Mouse (Mus musculus): ENCODE data around the gene Samd4.

Samd4 gene

DNA sequence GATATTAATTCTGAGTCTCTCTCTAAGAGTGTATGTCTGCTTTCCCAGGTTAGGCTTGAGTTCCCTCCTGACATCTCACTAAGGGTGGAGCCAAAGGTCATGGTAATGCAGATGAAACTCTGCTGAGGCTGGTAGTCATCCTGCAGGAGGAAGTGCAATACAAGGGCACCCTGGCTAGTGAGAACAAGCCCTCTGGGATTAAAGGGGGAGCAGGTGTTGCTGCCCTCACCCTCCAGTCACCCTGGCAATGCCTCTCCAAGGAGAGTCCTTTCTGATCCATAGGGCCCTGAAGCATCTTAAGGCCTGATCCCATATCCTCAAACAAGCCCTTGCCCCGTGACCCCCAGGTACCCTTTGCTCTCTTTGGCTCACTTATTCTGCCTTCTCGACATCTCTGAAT lies 72.5 kb downstream of the Samd4 start:
- in situ Hi-C loops (cut with MboI), result no loop called here

- in situ Hi-C loops (cut with MboI), result no loop called here
Observed at GRCm38 (mm10) chr14:46955574-46956043, 73.0 kb downstream of the Samd4 start.

- in situ Hi-C loops (cut with MboI), result no loop called here
Observed at GRCm38 (mm10) chr14:46956121-46956520, 73.5 kb downstream of the Samd4 start.

GRCm38 (mm10) chr14:46959166-46959721 lies 76.6 kb downstream of the Samd4 start:
- in situ Hi-C loops (cut with MboI), result no loop called here

DNA sequence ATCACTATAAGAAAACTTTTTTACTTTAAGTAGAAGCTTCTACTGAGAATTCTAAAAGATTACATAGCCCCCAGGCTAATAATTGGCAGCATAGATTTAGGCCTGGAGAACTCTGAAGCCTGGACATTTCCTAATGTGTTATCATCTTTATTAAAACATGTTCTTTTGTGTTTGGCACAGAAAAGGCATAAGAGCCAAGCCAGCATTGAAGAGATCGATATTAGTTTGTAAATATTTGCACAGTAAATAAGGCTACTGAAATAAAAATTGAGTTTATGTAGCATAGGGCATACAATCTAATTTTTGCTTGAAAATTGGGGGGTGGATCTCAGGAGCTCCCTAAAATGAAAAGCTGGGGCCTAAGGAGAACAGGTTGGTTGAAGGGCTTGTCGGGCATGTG lies 77.2 kb downstream of the Samd4 start:
- in situ Hi-C loops (cut with MboI), result no loop called here

- in situ Hi-C loops (cut with MboI), result no loop called here
Observed at GRCm38 (mm10) chr14:46962832-46963231, 80.2 kb downstream of the Samd4 start.

DNA sequence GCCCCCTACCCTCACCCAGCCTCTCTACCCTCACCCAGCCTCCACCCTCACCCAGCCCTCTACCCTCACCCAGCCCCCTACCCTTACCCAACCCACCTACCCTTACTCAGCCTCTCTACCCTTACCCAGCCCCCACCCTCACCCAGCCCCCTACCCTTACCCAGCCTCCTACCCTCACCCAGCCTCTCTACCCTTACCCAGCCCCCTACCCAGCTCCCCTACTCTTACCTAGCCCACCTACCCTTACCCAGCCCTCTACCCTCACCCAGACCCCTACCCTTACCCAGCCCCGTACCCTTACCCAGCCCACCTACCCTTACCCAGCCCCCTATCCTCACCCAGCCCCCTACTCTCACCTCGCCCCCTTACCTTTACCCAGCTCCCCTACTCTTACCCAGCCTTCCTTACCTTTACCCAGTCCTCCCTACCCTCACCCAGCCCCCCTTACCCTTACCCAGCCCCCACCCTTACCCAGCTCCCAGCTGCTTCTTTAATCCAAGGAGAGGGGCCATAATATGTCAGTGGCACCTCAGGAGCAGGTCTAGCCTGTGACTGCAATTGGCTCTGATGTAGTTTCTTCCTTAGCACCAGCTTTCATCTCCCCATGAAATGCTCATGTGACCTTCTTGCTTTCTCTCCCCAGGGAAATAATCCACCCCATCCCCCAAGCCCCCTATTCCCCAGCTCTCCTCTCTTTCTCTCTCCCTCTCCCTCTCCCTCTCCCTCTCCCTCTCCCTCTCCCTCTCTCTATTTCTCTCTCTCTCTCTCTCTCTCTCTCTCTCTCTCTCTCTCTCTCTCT lies 81.6 kb downstream of the Samd4 start:
- in situ Hi-C loops (cut with MboI), result no loop called here

- in situ Hi-C loops (cut with MboI), result no loop called here
Observed at GRCm38 (mm10) chr14:46966206-46966605, 83.6 kb downstream of the Samd4 start.

- in situ Hi-C loops (cut with MboI), result no loop called here
Observed at GRCm38 (mm10) chr14:46968046-46968445, 85.4 kb downstream of the Samd4 start.

GRCm38 (mm10) chr14:46970673-46971072 lies 88.0 kb downstream of the Samd4 start:
- in situ Hi-C loops (cut with MboI), result no loop called here

GRCm38 (mm10) chr14:46971802-46972201 lies 89.1 kb downstream of the Samd4 start:
- in situ Hi-C loops (cut with MboI), result no loop called here

DNA sequence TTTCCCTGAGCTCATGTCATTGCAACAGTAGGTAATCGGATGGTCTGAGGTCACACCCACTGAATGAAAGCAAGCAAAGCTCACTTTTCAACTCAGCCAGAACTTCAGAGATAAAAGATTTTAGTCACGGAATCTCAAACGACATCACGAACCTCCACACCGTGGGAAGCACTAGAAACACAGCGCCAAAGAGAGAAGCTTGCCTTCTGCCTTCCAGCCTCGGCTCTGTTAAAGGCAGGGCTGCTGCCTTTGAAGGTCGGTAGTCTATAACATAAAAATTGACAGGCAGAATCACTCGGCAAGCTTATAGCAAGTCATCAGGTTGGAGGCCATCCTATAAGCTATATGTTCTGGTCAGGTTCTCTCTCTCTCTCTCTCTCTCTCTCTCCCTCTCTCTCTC lies 92.2 kb downstream of the Samd4 start:
- in situ Hi-C loops (cut with MboI), result no loop called here

DNA sequence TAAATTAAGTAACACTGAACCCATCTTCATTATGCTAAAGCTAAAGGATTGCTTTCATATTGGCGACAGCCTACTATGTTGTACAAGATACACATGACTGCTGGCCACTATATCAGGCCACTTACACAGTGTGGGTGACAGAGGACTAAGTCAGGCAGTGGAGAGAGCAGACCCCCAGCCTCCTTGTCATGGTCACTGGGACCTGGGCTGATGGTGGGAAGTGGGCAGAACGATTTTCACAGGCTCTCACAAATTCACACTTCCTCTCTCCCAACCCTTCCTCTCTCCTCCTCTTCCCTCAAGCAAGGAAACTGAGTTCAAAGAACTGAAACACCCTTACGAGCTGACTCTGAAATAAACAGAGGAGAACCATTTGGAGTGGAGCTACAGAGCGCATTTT lies 93.3 kb downstream of the Samd4 start:
- in situ Hi-C loops (cut with MboI), result no loop called here

DNA sequence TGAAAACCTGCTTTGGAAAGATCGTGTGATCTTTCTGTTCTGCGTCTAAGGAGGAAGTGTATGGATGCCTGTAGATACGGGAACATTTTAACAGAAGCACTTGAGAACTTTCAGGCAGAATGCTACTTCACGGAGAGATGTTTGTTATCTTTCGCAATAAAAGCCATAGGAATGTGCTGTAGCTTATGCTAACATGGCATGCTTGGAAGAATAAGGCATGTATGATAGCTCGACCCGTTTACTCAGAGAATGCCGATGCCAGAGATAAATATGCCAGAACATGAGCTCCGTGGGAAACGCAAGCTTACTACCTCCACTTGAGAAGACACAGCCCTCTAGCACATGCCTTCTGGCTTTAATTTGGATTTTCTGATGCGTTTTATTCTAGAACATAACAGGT lies 94.1 kb downstream of the Samd4 start:
- in situ Hi-C loops (cut with MboI), result no loop called here

- in situ Hi-C loops (cut with MboI), result no loop called here
Observed at GRCm38 (mm10) chr14:46977660-46978059, 95.0 kb downstream of the Samd4 start.

DNA sequence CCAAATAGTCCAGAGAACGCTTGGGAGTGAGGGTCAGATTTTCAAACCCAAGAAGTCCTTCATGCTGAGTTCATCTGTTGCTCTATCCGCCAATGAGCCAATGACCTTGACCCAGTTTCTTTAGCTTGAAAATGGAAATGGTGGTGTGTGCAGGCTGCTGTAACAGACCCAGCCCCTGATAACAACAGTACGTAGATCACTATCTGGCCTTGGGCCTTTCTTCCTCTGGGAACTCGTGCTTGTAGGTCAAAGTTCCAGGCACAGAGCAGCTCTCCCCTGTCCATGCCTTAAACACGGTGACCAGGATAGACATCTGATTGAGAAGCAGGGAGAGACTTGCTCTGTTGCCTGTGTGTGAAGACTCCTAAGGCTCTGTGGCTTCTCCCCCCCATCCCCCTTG lies 96.5 kb downstream of the Samd4 start:
- in situ Hi-C loops (cut with MboI), result no loop called here

- in situ Hi-C loops (cut with MboI), result no loop called here
Observed at GRCm38 (mm10) chr14:46980736-46981438, 98.2 kb downstream of the Samd4 start.

GRCm38 (mm10) chr14:46982106-46982505 lies 99.5 kb downstream of the Samd4 start:
- in situ Hi-C loops (cut with MboI), result no loop called here

- in situ Hi-C loops (cut with MboI), result no loop called here
Observed at GRCm38 (mm10) chr14:46984542-46985125, 102.0 kb downstream of the Samd4 start.

- in situ Hi-C loops (cut with MboI), result no loop called here
Observed at GRCm38 (mm10) chr14:46989694-46990093, 107.0 kb downstream of the Samd4 start.

- in situ Hi-C loops (cut with MboI), result no loop called here
Observed at GRCm38 (mm10) chr14:46990450-46990849, 107.8 kb downstream of the Samd4 start.

GRCm38 (mm10) chr14:46994704-46995103 lies 112.0 kb downstream of the Samd4 start:
- in situ Hi-C loops (cut with MboI), result no loop called here
